Mouse (Mus musculus) forebrain, embryonic 14.5 days (tissue): ENCODE measurements around the gene Siva1. TPM values are rescaled to one million over a fixed set of nuclear protein-coding genes. Genes with fewer than 3 reads are reported as not detected.

Experiments
- ATAC-seq: fragments of 200-750 bp; cut with Nextera tagmentation; 2 replicates; pipeline ENCODE4 v1.8.0; 2017; ENCODE audit warnings: mild to moderate bottlenecking, moderate library complexity
- DNase-seq: peaks from one replicate; pipeline ENCODE4 v3.0.0-alpha.2; 2015; ENCODE audit warnings: low spot score
- H3K27ac ChIP-seq: fragments of 300-500 bp; sonication (generic); 2 replicates; pipeline ENCODE4 v1.5.1; 2014; ENCODE audit warnings: low read depth, mild to moderate bottlenecking, control low read depth, low read length, moderate library complexity
- H3K27me3 ChIP-seq: fragments of 300-500 bp; sonication (generic); replicated peaks from 2 replicates; pipeline ENCODE4 v1.6.1; 2014; ENCODE audit warnings: low read length, control low read depth, mixed read lengths; ENCODE audit not compliant: control insufficient read depth, insufficient read depth
- H3K36me3 ChIP-seq: fragments of 300-500 bp; sonication (generic); 2 replicates; pipeline ENCODE4 v1.6.1; 2014; ENCODE audit warnings: low read length, control low read depth; ENCODE audit not compliant: control insufficient read depth, insufficient read depth
- H3K4me1 ChIP-seq: fragments of 300-500 bp; sonication (generic); 2 replicates; pipeline ENCODE4 v1.6.1; 2014; ENCODE audit warnings: antibody characterized with exemption, low read length, control low read depth; ENCODE audit not compliant: control insufficient read depth, insufficient read depth
- H3K4me2 ChIP-seq: fragments of 300-500 bp; sonication (generic); 2 replicates; pipeline ENCODE4 v1.6.1; 2014; ENCODE audit warnings: mild to moderate bottlenecking, control low read depth, low read length
- H3K4me3 ChIP-seq: fragments of 300-500 bp; sonication (generic); 2 replicates; pipeline ENCODE4 v1.5.1; 2014; ENCODE audit warnings: low read depth, low read length, control low read depth
- H3K9ac ChIP-seq: fragments of 300-500 bp; sonication (generic); 2 replicates; pipeline ENCODE4 v1.6.1; 2014; ENCODE audit warnings: mild to moderate bottlenecking, low read length, control low read depth, moderate library complexity
- H3K9me3 ChIP-seq: fragments of 300-500 bp; sonication (generic); replicated peaks from 2 replicates; pipeline ENCODE4 v1.6.1; 2016; ENCODE audit warnings: low read length, control low read depth, mixed read lengths; ENCODE audit not compliant: control insufficient read depth
- WGBS: fragments of 180-500 bp; shearing (Covaris S2); extraction: QIAGEN DNeasy Blood & Tissue Kit; methylation state at CpG from one replicate; pipeline ENCODE4 v1.1.7; 2014; 5-methylcytosine and 5-hydroxymethylcytosine counted together
- polyA plus RNA-seq: library from polyadenylated mRNA; unstranded; fragments of >200 nt; fragmentation: Nextera tagmentation; extraction: Ambion mirVana; gene quantifications from 2 replicates; pipeline ENCODE4 v1.2.1, GENCODE M21; 2014

The Siva1 gene
- polyA plus RNA-seq, 1 experiment from 2014 or later, result 155 TPM

DNA sequence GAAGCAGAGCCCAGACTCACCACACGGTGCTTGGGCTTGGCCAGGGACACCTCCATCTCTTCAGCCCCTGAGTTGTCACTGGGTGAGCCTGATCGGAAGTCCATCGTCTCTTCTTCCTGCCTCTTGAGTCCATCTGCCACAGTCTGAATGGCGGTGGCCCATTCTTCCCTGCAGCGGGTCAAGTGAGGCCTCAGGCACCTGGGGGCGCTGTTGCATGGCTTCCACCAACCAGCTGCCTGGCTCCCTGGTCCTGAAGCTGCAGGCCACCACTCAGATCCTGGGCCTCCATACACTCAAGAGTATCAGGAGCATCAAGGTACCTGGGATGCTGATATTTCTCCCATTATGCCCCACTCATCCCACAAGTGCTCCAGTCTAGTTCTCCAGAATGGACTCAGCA is 14.6 kb downstream of the Siva1 start:
- Histone ChIP-seq H3K27ac (no peak overlapping the region), H3K4me1 (peaks cover 32% of the 10 kb centered on the region), H3K4me3 (no peak overlapping the region), H3K36me3 (peaks cover 91% of the 10 kb centered on the region), H3K9me3 (no peaks in the 10 kb centered on the region), H3K9ac (no peak overlapping the region), H3K27me3 (no peaks in the 10 kb centered on the region), H3K4me2 (no peak overlapping the region)
- DNase-seq, result peak; percentile 21
- no peak for ATAC-seq
- 82% methylated on average over 6 of the region's 6 CpGs for WGBS

GRCm38 (mm10) chr12:112660576-112661326 is 16.3 kb downstream of the Siva1 start:
- H3K4me2 ChIP-seq, result peak overlapping the region; percentile 32
- peaks cover 79% of the 10 kb centered on the region for H3K36me3 ChIP-seq
- H3K27ac ChIP-seq, result peak overlapping the region; percentile 77
- DNase-seq, result peak; percentile 91
- no peaks in the 10 kb centered on the region for H3K9me3 ChIP-seq
- ATAC-seq, result peak; percentile 41
- WGBS, result 19% methylated on average over 5 of the region's 5 CpGs
- H3K27me3 ChIP-seq, result no peaks in the 10 kb centered on the region
- H3K4me1 ChIP-seq, result peaks cover 46% of the 10 kb centered on the region
- H3K9ac ChIP-seq, result peak overlapping the region; percentile 40; the same call in 1 of the 2 replicates
- H3K4me3 ChIP-seq, result no peak overlapping the region

DNA sequence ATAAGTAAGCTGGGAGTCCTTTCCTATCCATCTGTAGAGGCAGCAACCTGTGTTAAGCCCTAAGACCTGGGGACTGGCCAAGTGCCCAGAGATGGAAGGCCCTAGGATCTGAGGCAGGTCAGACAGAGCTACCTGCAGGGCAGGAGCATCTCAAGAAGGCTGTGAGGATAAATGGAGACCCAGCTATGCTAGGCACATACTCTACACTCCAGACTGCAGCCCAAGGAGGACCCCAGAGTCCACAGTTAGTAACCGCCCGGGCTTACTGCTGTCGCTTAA is 16.8 kb downstream of the Siva1 start:
- no peak for DNase-seq
- 72% methylated on average over 3 of the region's 3 CpGs for WGBS
- no peaks in the 10 kb centered on the region for H3K9me3 ChIP-seq
- peaks cover 51% of the 10 kb centered on the region for H3K4me1 ChIP-seq
- H3K9ac ChIP-seq, result peak overlapping the region; percentile 40; the same call in 1 of the 2 replicates
- peaks cover 79% of the 10 kb centered on the region for H3K36me3 ChIP-seq
- ATAC-seq, result no peak
- no peaks in the 10 kb centered on the region for H3K27me3 ChIP-seq
- no peak overlapping the region for H3K4me3 ChIP-seq
- peak overlapping the region; percentile 67 for H3K27ac ChIP-seq
- H3K4me2 ChIP-seq, result peak overlapping the region; percentile 32; the same call in 1 of the 2 replicates

GRCm38 (mm10) chr12:112661851-112662250 is 17.4 kb downstream of the Siva1 start:
- H3K36me3 ChIP-seq, result peaks cover 75% of the 10 kb centered on the region
- H3K9me3 ChIP-seq, result no peaks in the 10 kb centered on the region
- no peak for DNase-seq
- WGBS, result 88% methylated on average over 9 of the region's 9 CpGs
- H3K4me1 ChIP-seq, result peaks cover 52% of the 10 kb centered on the region
- no peak overlapping the region for H3K4me3 ChIP-seq
- peak overlapping the region; percentile 67 for H3K27ac ChIP-seq
- H3K27me3 ChIP-seq, result no peaks in the 10 kb centered on the region
- H3K9ac ChIP-seq, result no peak overlapping the region
- H3K4me2 ChIP-seq, result no peak overlapping the region
- no peak for ATAC-seq

DNA sequence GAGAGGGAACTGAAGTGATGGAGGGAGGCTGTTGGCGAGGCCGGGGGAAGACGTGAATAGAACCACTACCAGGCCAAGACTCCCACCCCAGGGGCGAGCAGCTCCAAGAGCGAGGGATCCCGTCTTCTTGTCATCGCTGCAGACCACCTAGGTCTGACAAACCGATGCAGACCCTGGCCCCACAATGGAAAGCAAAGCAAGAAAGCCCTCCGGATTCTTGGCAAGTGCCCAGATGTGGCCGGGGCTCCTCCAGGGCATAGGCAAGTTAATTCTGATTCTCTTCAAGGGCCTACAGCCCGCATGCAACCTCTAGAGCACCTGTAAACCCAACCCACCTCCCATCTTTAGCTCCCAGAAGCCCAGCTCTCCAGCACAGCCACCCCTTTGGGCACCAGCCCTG is 18.8 kb downstream of the Siva1 start:
- peaks cover 75% of the 10 kb centered on the region for H3K36me3 ChIP-seq

GRCm38 (mm10) chr12:112663716-112664115 is 19.2 kb downstream of the Siva1 start:
- peak; percentile 50 for DNase-seq
- Histone ChIP-seq H3K27ac (peak overlapping the region; percentile 89), H3K36me3 (peaks cover 75% of the 10 kb centered on the region), H3K9me3 (no peaks in the 10 kb centered on the region), H3K9ac (peak overlapping the region; percentile 47), H3K4me1 (peaks cover 52% of the 10 kb centered on the region), H3K27me3 (no peaks in the 10 kb centered on the region), H3K4me2 (peak overlapping the region; percentile 36), H3K4me3 (0 out of 2 replicates have a peak overlapping the region, but pooled peaks have one; percentile 5)
- peak; percentile 43 for ATAC-seq
- WGBS, result 36% methylated on average over 12 of the region's 12 CpGs

More for the DNA sequence above, 18.8 kb downstream of the Siva1 start:
- 38% methylated on average over 11 of the region's 11 CpGs for WGBS
- peak overlapping the region; percentile 47 for H3K9ac ChIP-seq
- H3K27me3 ChIP-seq, result no peaks in the 10 kb centered on the region
- no peak for ATAC-seq
- peak overlapping the region; percentile 36 for H3K4me2 ChIP-seq
- H3K4me1 ChIP-seq, result peaks cover 52% of the 10 kb centered on the region
- H3K27ac ChIP-seq, result peak overlapping the region; percentile 89
- peak; percentile 39 for DNase-seq
- H3K9me3 ChIP-seq, result no peaks in the 10 kb centered on the region
- no peak overlapping the region for H3K4me3 ChIP-seq

DNA sequence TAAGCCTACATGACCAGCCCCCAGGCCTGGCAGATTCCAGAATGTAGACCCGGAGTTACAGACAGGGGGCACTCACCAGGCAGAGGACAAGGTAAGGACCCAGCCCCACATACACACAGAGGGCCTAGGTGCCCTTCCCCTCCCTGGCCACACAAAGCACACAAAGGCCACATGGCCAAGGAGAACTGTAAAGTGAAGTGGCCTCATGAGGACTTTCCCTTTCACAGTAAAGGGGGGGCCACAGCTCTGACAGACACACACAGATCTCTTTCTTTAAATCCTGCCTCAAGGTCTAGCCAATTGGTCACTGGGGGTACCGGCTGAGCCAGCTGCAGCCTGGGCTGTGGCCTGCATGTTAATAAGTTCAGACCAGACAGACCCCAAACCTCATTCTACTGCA is 19.6 kb downstream of the Siva1 start:
- Histone ChIP-seq H3K27me3 (no peaks in the 10 kb centered on the region), H3K4me3 (0 out of 2 replicates have a peak overlapping the region, but pooled peaks have one; percentile 5), H3K27ac (peak overlapping the region; percentile 89), H3K4me1 (peaks cover 52% of the 10 kb centered on the region), H3K9me3 (no peaks in the 10 kb centered on the region), H3K9ac (peak overlapping the region; percentile 47), H3K4me2 (peak overlapping the region; percentile 36), H3K36me3 (peaks cover 75% of the 10 kb centered on the region)
- ATAC-seq (peak; percentile 42), DNase-seq (peak; percentile 71)
- WGBS, result 16% methylated on average over 2 of the region's 2 CpGs

DNA sequence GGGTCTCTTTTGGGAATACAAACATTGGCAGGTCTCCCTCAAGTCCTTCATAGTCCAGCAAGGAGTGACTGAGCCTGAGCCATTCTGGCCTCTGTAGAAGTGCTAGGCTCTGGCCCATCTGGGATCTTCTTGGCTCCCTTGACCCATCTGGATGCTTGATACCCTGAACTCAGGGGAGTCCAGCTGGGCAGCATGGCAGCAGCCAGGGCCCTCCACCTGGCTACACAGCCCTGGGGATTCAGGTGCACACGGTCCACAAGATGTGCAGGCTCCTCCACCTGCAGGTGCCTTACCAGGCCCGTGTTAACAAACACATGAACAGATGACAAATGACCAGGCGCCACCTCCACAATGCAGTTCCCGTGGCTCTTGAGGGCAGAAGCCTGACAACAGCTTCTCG is 20.2 kb downstream of the Siva1 start:
- peak overlapping the region; percentile 2; the same call in 1 of the 2 replicates for H3K4me2 ChIP-seq
- peak overlapping the region; percentile 33; the same call in 1 of the 2 replicates for H3K9ac ChIP-seq
- peaks cover 75% of the 10 kb centered on the region for H3K36me3 ChIP-seq

DNA sequence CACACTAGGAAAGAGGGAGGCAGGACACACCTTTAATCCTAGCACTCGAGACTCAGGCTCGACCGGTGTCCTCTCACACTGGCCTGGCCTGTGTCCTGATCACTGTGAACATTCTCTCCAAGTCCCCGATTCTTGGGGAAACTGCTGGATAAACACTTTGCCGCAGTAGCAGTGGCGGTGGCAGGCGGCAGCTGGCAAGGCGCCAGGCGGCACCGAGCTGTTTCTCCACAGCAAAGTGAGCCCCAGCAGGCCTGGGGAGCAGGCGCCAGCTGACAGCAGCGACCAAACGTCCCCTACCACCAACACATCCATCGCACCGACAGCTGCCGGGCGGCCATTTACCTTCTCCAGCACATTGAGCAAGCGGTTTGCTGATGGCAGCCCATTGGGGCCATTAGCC is 21.0 kb downstream of the Siva1 start:
- 15% methylated on average over 18 of the region's 18 CpGs for WGBS

More for the DNA sequence above, 20.2 kb downstream of the Siva1 start:
- H3K27ac ChIP-seq, result peak overlapping the region; percentile 89
- 61% methylated on average over 5 of the region's 5 CpGs for WGBS
- no peaks in the 10 kb centered on the region for H3K9me3 ChIP-seq
- DNase-seq (no peak), ATAC-seq (no peak)
- peaks cover 52% of the 10 kb centered on the region for H3K4me1 ChIP-seq
- no peaks in the 10 kb centered on the region for H3K27me3 ChIP-seq
- no peak overlapping the region for H3K4me3 ChIP-seq

More for the DNA sequence above, 21.0 kb downstream of the Siva1 start:
- peak overlapping the region; percentile 2 for H3K4me2 ChIP-seq
- H3K4me3 ChIP-seq, result no peak overlapping the region
- H3K27me3 ChIP-seq, result no peaks in the 10 kb centered on the region
- ATAC-seq, result peak; percentile 44
- H3K9me3 ChIP-seq, result no peaks in the 10 kb centered on the region
- peak overlapping the region; percentile 33; the same call in 1 of the 2 replicates for H3K9ac ChIP-seq
- peaks cover 48% of the 10 kb centered on the region for H3K4me1 ChIP-seq
- peak overlapping the region; percentile 89 for H3K27ac ChIP-seq
- peaks cover 75% of the 10 kb centered on the region for H3K36me3 ChIP-seq
- DNase-seq, result peak; percentile 86
